Mouse (Mus musculus): ENCODE data around the gene Nfam1.

GRCm38 (mm10) chr15:82963556-82964156 is 69.5 kb downstream of the Nfam1 start:
- TF ChIP-seq RCOR1 (conservative IDR thresholded peaks at IDR 0.05; ENCODE audit: low read depth, low read length) (no peak), NRF1 (IDR thresholded peaks at IDR 0.05; ENCODE audit: low read depth, low read length) (no peak), JUN (IDR thresholded peaks at IDR 0.05; ENCODE audit: insufficient read depth, low read depth, low read length) (no peak), POLR2A (IDR thresholded peaks at IDR 0.05; ENCODE audit: low read depth, low read length) (no peak), TCF12 (IDR thresholded peaks at IDR 0.05; ENCODE audit: low read depth, low read length) (no peak), GABPA (IDR thresholded peaks at IDR 0.05; ENCODE audit: insufficient replicate concordance, low read depth, low read length) (no peak), MAFK (IDR thresholded peaks at IDR 0.05; ENCODE audit: insufficient replicate concordance, low read length) (no peak), ZC3H11A (IDR thresholded peaks at IDR 0.05; ENCODE audit: low read depth, low read length) (no peak), CTCF (conservative IDR thresholded peaks at IDR 0.05 in 1 of 2, IDR thresholded peaks at IDR 0.05 in 1 of 2; ENCODE audit: low read depth in 2 of 2, low read length in 2 of 2) (no peak), EP300 (IDR thresholded peaks at IDR 0.05; ENCODE audit: low read length) (no peak), IRF4 (IDR thresholded peaks at IDR 0.05; ENCODE audit: low read depth, low read length) (no peak), KAT2A (IDR thresholded peaks at IDR 0.05; ENCODE audit: insufficient replicate concordance, low read length) (no peak), MYC (IDR thresholded peaks at IDR 0.05; ENCODE audit: low read depth, low read length) (no peak)
